Mouse (Mus musculus): ENCODE data around the gene Ehmt2. TPM values are rescaled to one million over a fixed set of nuclear protein-coding genes. Genes with fewer than 3 reads are reported as not detected.

Gene Ehmt2
- polyA plus RNA-seq, 1 experiment: 6.4 TPM

GRCm38 (mm10) chr17:34960702-34961493 lies 62.6 kb downstream of the Ehmt2 start:
- H3K4me3 ChIP-seq (replicated peaks): no peak overlapping the region
- H3K27me3 ChIP-seq (ENCODE audit: control insufficient read depth): peaks cover 87% of the 10 kb centered on the region
- peaks cover 2% of the 10 kb centered on the region; the same call in 1 of the 2 replicates for H3K9me3 ChIP-seq (ENCODE audit: control insufficient read depth, low read length)
- TF ChIP-seq TAL1 (IDR thresholded peaks at IDR 0.05; ENCODE audit: low read length) (no peak), GATA1 (IDR thresholded peaks at IDR 0.05; ENCODE audit: low read length) (no peak)
- H3K4me1 ChIP-seq (ENCODE audit: control insufficient read depth): peaks cover 12% of the 10 kb centered on the region
- H3K36me3 ChIP-seq (ENCODE audit: control insufficient read depth): no peaks in the 10 kb centered on the region

GRCm38 (mm10) chr17:34962125-34962524 lies 63.9 kb downstream of the Ehmt2 start:
- Histone ChIP-seq H3K27me3 (ENCODE audit: control insufficient read depth) (peaks cover 82% of the 10 kb centered on the region), H3K4me3 (replicated peaks) (no peak overlapping the region), H3K9me3 (ENCODE audit: control insufficient read depth, low read length) (peaks cover 2% of the 10 kb centered on the region; the same call in 1 of the 2 replicates), H3K4me1 (ENCODE audit: control insufficient read depth) (peaks cover 12% of the 10 kb centered on the region), H3K36me3 (ENCODE audit: control insufficient read depth) (no peaks in the 10 kb centered on the region)
- no peak for TF ChIP-seq GATA1 (IDR thresholded peaks at IDR 0.05; ENCODE audit: low read length)
- TF ChIP-seq TAL1 (IDR thresholded peaks at IDR 0.05; ENCODE audit: low read length): no peak

GRCm38 (mm10) chr17:34962841-34963240 lies 64.6 kb downstream of the Ehmt2 start:
- Histone ChIP-seq H3K4me3 (replicated peaks) (no peak overlapping the region), H3K27me3 (ENCODE audit: control insufficient read depth) (peaks cover 84% of the 10 kb centered on the region), H3K9me3 (ENCODE audit: control insufficient read depth, low read length) (no peaks in the 10 kb centered on the region; the same call in 1 of the 2 replicates), H3K36me3 (ENCODE audit: control insufficient read depth) (no peaks in the 10 kb centered on the region), H3K4me1 (ENCODE audit: control insufficient read depth) (peaks cover 12% of the 10 kb centered on the region)
- TF ChIP-seq GATA1 (IDR thresholded peaks at IDR 0.05; ENCODE audit: low read length) (no peak), TAL1 (IDR thresholded peaks at IDR 0.05; ENCODE audit: low read length) (no peak)

Other genes starting within 250 kb of the Ehmt2 start
- gene Tnxb, start 227.9 kb upstream of the Ehmt2 start, polyA plus RNA-seq (2012): under 0.01 TPM in 1 of 2 replicates, not detected in the other
- 0.05 TPM in 1 of 2 replicates, not detected in the other for gene C4b, start 154.6 kb upstream of the Ehmt2 start, polyA plus RNA-seq (2012)
- not detected in 2 replicates for gene Cyp21a1, start 93.9 kb upstream of the Ehmt2 start, polyA plus RNA-seq (2012)
- 6.3 and 6.7 TPM in 2 replicates for gene Stk19, start 61.5 kb upstream of the Ehmt2 start, polyA plus RNA-seq (2012)
- 15.3 and 22.0 TPM in 2 replicates for gene Dxo, start 61.5 kb upstream of the Ehmt2 start, polyA plus RNA-seq (2012)
- gene Skiv2l, start 48.3 kb upstream of the Ehmt2 start, polyA plus RNA-seq (2012): 6.7 and 8.9 TPM in 2 replicates
- 30.9 and 32.9 TPM in 2 replicates for gene Nelfe, start 48.1 kb upstream of the Ehmt2 start, polyA plus RNA-seq (2012)
- gene Cfb, start 36.0 kb upstream of the Ehmt2 start, polyA plus RNA-seq (2012): 0.11 TPM in 1 of 2 replicates, not detected in the other
- 0.24 and 0.25 TPM in 2 replicates for gene Zbtb12, start 19.0 kb upstream of the Ehmt2 start, polyA plus RNA-seq (2012)
- not detected in 2 replicates for gene Gm20547, start 16.4 kb upstream of the Ehmt2 start, polyA plus RNA-seq (2012)
- gene C2, start 204 bp upstream of the Ehmt2 start, polyA plus RNA-seq (2012): 0.13 and 0.17 TPM in 2 replicates
- gene Slc44a4, start 16.0 kb downstream of the Ehmt2 start, polyA plus RNA-seq (2012): not detected in 2 replicates
- gene Neu1, start 32.8 kb downstream of the Ehmt2 start, polyA plus RNA-seq (2012): 0.31 and 0.38 TPM in 2 replicates
- gene Hspa1b, start 60.8 kb downstream of the Ehmt2 start, polyA plus RNA-seq (2012): 408 and 454 TPM in 2 replicates
- not detected in 2 replicates for gene Gm20481, start 71.4 kb downstream of the Ehmt2 start, polyA plus RNA-seq (2012)
- gene Hspa1a, start 73.7 kb downstream of the Ehmt2 start, polyA plus RNA-seq (2012): 195 and 214 TPM in 2 replicates
- gene Hspa1l, start 74.2 kb downstream of the Ehmt2 start, polyA plus RNA-seq (2012): 0.04 TPM in 1 of 2 replicates, not detected in the other
- gene Lsm2, start 83.4 kb downstream of the Ehmt2 start, polyA plus RNA-seq (2012): 15.9 and 21.4 TPM in 2 replicates
- gene Vars, start 102.5 kb downstream of the Ehmt2 start, polyA plus RNA-seq (2012): 41.7 and 44.9 TPM in 2 replicates
- 0.01 TPM in 2 replicates for gene Vwa7, start 118.1 kb downstream of the Ehmt2 start, polyA plus RNA-seq (2012)
- gene Sapcd1, start 129.5 kb downstream of the Ehmt2 start, polyA plus RNA-seq (2012): 0.87 and 0.97 TPM in 2 replicates
- 0.90 and 1.3 TPM in 2 replicates for gene Msh5, start 148.3 kb downstream of the Ehmt2 start, polyA plus RNA-seq (2012)
- 5.1 and 6.0 TPM in 2 replicates for gene Clic1, start 151.5 kb downstream of the Ehmt2 start, polyA plus RNA-seq (2012)
- gene Ddah2, start 160.6 kb downstream of the Ehmt2 start, polyA plus RNA-seq (2012): 0.78 and 0.92 TPM in 2 replicates
- gene Ly6g6c, start 166.9 kb downstream of the Ehmt2 start, polyA plus RNA-seq (2012): not detected in 2 replicates
- gene Mpig6b, start 167.7 kb downstream of the Ehmt2 start, polyA plus RNA-seq (2012): 0.05 TPM in 1 of 2 replicates, not detected in the other
- gene Ly6g6e, start 178.4 kb downstream of the Ehmt2 start, polyA plus RNA-seq (2012): not detected in 2 replicates
- gene Ly6g6d, start 179.6 kb downstream of the Ehmt2 start, polyA plus RNA-seq (2012): not detected in 2 replicates
- 0.07 and 0.08 TPM in 2 replicates for gene Ly6g6f, start 187.1 kb downstream of the Ehmt2 start, polyA plus RNA-seq (2012)
- 10.1 and 10.3 TPM in 2 replicates for gene Abhd16a, start 190.8 kb downstream of the Ehmt2 start, polyA plus RNA-seq (2012)
- not detected in 2 replicates for gene Ly6g5c, start 209.8 kb downstream of the Ehmt2 start, polyA plus RNA-seq (2012)
- 0.03 TPM in 1 of 2 replicates, not detected in the other for gene Ly6g5b, start 217.0 kb downstream of the Ehmt2 start, polyA plus RNA-seq (2012)
- gene Gpank1, start 223.0 kb downstream of the Ehmt2 start, polyA plus RNA-seq (2012): 11.0 and 12.4 TPM in 2 replicates
- 10.2 and 11.2 TPM in 2 replicates for gene Csnk2b, start 223.6 kb downstream of the Ehmt2 start, polyA plus RNA-seq (2012)
- gene D17H6S53E, start 227.9 kb downstream of the Ehmt2 start, polyA plus RNA-seq (2012): 0.27 and 0.48 TPM in 2 replicates
- gene Apom, start 233.6 kb downstream of the Ehmt2 start, polyA plus RNA-seq (2012): 0.10 and 0.20 TPM in 2 replicates
- gene Bag6, start 236.7 kb downstream of the Ehmt2 start, polyA plus RNA-seq (2012): 88.8 and 102 TPM in 2 replicates

All from erythroblast, embryonic 14.5 days (primary cell).